Mouse (Mus musculus) left cerebral cortex, postnatal 14 days (tissue): Measurements from ENCODE around the gene Phc1. TPM values are rescaled to one million over a fixed set of nuclear protein-coding genes. Genes with fewer than 3 reads are reported as not detected.

Experiments used
- DNase-seq, 2 experiments: peaks; one replicate each; pipeline ENCODE4 v3.0.0; 2021 to 2022; ENCODE audit warnings: low spot score in 2 of 2, mixed read lengths in 1 of 2
- intact Hi-C: fragments of 180-260 bp; cut with DNase I; formaldehyde crosslinking; loops from one replicate; pipeline ENCODE4 v1.15.1; 2025
- total RNA-seq, 2 experiments: library from RNA; stranded (reverse); gene quantifications; 2 replicates each; pipeline ENCODE4 v1.2.3; 2021

Gene Phc1
- total RNA-seq, 2 experiments from 2014 or later: 57.8 to 59.3 TPM

- intact Hi-C loops: no loop called here
- DNase-seq: peak in 1 of 2 experiments; percentile 12
Observed at GRCm38 (mm10) chr6:122270152-122270551, 70.2 kb downstream of the Phc1 start.

GRCm38 (mm10) chr6:122269170-122269569 is 71.2 kb downstream of the Phc1 start:
- DNase-seq: no peak
- intact Hi-C loops: no loop called here

- intact Hi-C loops: no loop called here
- DNase-seq: peak; percentile 40 to 44
Observed at GRCm38 (mm10) chr6:122268561-122268960, 71.8 kb downstream of the Phc1 start.

Other genes with a start within 250 kb of the Phc1 start
- under 1 TPM in 1 of 2 experiments, not detected in 1; 0.32 TPM for gene Klrg1, start 57.7 kb downstream of the Phc1 start, total RNA-seq
- gene M6pr, start 31.8 kb downstream of the Phc1 start, total RNA-seq: 10 to 100 TPM; 52.8 to 55.1 TPM
- 100 to 1,000 TPM; 135 to 136 TPM for gene Rimklb, start 158.2 kb upstream of the Phc1 start, total RNA-seq
- 1 to 10 TPM; 2.1 TPM for gene Mfap5, start 165.3 kb upstream of the Phc1 start, total RNA-seq
- not detected for gene Aicda, start 213.2 kb upstream of the Phc1 start, total RNA-seq